Mouse (Mus musculus) ovary, adult 2 months (tissue): ENCODE data around the gene Gm7697. TPM values are rescaled to one million over a fixed set of nuclear protein-coding genes. Genes with fewer than 3 reads are reported as not detected.

Experiments used
- polyA plus RNA-seq: library from polyadenylated mRNA; depleted of rRNA; stranded (reverse); fragments of >200 nt; gene quantifications from 2 replicates; pipeline ENCODE4 v1.2.3, GENCODE M21; 2012; rRNA removed

The Gm7697 gene
- polyA plus RNA-seq = not detected in 2 replicates

DNA sequence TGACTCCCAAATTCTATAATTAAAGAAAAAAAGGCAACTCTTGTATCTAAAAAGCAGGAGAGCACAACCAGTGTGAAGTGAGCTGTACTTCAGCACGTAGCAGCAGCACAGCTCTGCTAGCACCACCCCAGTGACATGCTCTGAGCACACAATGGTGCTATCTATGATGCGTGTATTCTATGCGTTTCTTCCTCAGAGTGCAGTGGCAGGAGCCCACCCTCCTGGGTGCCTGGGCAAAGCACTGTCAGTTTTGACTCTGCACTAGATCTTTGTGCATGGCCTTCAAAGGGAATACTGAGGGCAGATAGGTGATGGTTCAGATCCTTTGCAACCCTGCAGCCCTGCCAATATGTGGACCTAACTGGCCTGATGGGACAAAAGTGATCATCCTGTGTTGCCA, at the start of gene Gm7697:
Gm7697 (minus strand) TSS at position 101 of the 400 bp plus-strand sequence.

DNA sequence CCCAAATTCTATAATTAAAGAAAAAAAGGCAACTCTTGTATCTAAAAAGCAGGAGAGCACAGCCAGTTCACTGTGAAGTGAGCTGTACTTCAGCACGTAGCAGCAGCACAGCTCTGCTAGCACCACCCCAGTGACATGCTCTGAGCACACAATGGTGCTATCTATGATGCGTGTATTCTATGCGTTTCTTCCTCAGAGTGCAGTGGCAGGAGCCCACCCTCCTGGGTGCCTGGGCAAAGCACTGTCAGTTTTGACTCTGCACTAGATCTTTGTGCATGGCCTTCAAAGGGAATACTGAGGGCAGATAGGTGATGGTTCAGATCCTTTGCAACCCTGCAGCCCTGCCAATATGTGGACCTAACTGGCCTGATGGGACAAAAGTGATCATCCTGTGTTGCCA, 69.3 kb downstream of the Gm7697 start, which contains the start of gene Gm9495:
Gm9495 (minus strand) TSS at position 101 of the 400 bp plus-strand sequence.

Other genes starting within 250 kb of the Gm7697 start
- not detected in 2 replicates for gene Gm9495, start 69.4 kb downstream of the Gm7697 start, polyA plus RNA-seq
- gene Zfp868, start 102.6 kb upstream of the Gm7697 start, polyA plus RNA-seq = 4.2 and 5.2 TPM in 2 replicates
- 1.2 TPM in 2 replicates for gene Zfp964, start 131.5 kb upstream of the Gm7697 start, polyA plus RNA-seq
- gene Zfp869, start 187.7 kb upstream of the Gm7697 start, polyA plus RNA-seq = 1.3 and 1.6 TPM in 2 replicates
- 2.0 and 2.3 TPM in 2 replicates for gene Zfp963, start 227.0 kb upstream of the Gm7697 start, polyA plus RNA-seq